In genomic region chr6:145346789-145347557, GRCm38 (mm10) we compare ENCODE assay signal across 11 mouse cellular contexts.
DNase-seq lines count a peak whose midpoint lies in the region; ATAC-seq and TF ChIP-seq lines count a peak whose summit lies in the region.
"Had no signal": no experiment of that assay in that cellular context is flagged by ENCODE, and none has a peak within 500 bp of the region (broad histone marks: within the 10 kb centered on the region; RNA-seq: fewer than 3 reads in every experiment).

No protein-coding gene starts in this region.

- DNase-seq in gastrocnemius, adult 2 months, result peak; percentile 56
- DNase-seq in gastrocnemius, postnatal 10 days, result no peak
- peak; percentile 26 for DNase-seq in 3134 (ENCODE audit: extremely low read depth, insufficient read length, low spot score)
- DNase-seq in cerebellum, adult 2 months, result peak; percentile 83 to 87
- DNase-seq in kidney, postnatal 25 days, result peak; percentile 41 to 74
- DNase-seq in urinary bladder, postnatal 10 days (ENCODE audit: low spot score), result no peak
- DNase-seq in gastrocnemius, postnatal 4 days (ENCODE audit: low spot score in 2 of 2), result no peak
- DNase-seq: lung, embryonic 14.5 days; spleen, adult 18-20 months had no signal

- ATAC-seq in megakaryocyte-erythroid progenitor cell, adult 5-6 weeks (replicated peaks; ENCODE audit: low FRiP score, low TSS enrichment, poor library complexity, severe bottlenecking), result no peak

- H3K4me1 ChIP-seq in cerebellum, adult 2 months (ENCODE audit: control insufficient read depth, insufficient read depth, low read length), result peaks cover 12% of the 10 kb centered on the region

- WGBS in cerebellum, adult 2 months, result 31% methylated on average over 11 of the region's 11 CpGs

- TF ChIP-seq POLR2A in cerebellum, adult 2 months (IDR thresholded peaks at IDR 0.05; ENCODE audit: borderline replicate concordance, insufficient read depth, low read length), result no peak

- H3K27me3 ChIP-seq in cerebellum, adult 2 months (ENCODE audit: control insufficient read depth, insufficient read depth, low read length), result no peaks in the 10 kb centered on the region

- H3K27ac ChIP-seq in gastrocnemius, adult 2 months, result no peak overlapping the region
- no peak overlapping the region for H3K27ac ChIP-seq in cerebellum, adult 2 months (ENCODE audit: insufficient read depth, low read length)
- H3K27ac ChIP-seq: embryonic facial prominence, embryonic 10.5 days had no signal

- no peak for TF ChIP-seq CTCF in gastrocnemius, adult 2 months (IDR thresholded peaks at IDR 0.05)
- TF ChIP-seq CTCF in cerebellum, adult 2 months (IDR thresholded peaks at IDR 0.05; ENCODE audit: borderline replicate concordance, insufficient read depth, low read depth, low read length), result no peak

- no peak overlapping the region for H3K4me3 ChIP-seq in gastrocnemius, adult 2 months
- H3K4me3 ChIP-seq in cerebellum, adult 2 months (replicated peaks; ENCODE audit: insufficient read depth, low read depth, low read length), result no peak overlapping the region
- H3K4me3 ChIP-seq: embryonic facial prominence, embryonic 10.5 days had no signal

- intact Hi-C loops in gastrocnemius, adult 2 months (cut with DNase I), result no loop called here

Comparison
In these comparisons a context has a peak if more than half of its experiments do, and no peak if none do; other contexts are left out.
1. DNase-seq: peak in gastrocnemius, adult 2 months (single experiment), 3134 (single experiment), cerebellum, adult 2 months (2 of 2) and kidney, postnatal 25 days (2 of 2); none in gastrocnemius, postnatal 10 days (single experiment), urinary bladder, postnatal 10 days (single experiment) and gastrocnemius, postnatal 4 days (0 of 2).